Mouse (Mus musculus) liver, postnatal 0 days (tissue): ENCODE measurements around the gene Ptgis. TPM values are rescaled to one million over a fixed set of nuclear protein-coding genes. Genes with fewer than 3 reads are reported as not detected.
A peak's percentile ranks its signal among the peaks of the same experiment; 100 is the strongest.

ENCODE experiments used
- ATAC-seq: fragments of 200-750 bp; cut with Nextera tagmentation; 2 replicates; pipeline ENCODE4 v1.8.0; 2017; ENCODE audit warnings: mild to moderate bottlenecking, moderate library complexity
- DNase-seq: peaks from one replicate; pipeline ENCODE4 v3.0.0-alpha.2; 2016
- H3K27ac ChIP-seq: fragments of 300-500 bp; sonication (generic); 2 replicates; pipeline ENCODE4 v1.5.1; 2014; ENCODE audit warnings: antibody characterized with exemption, moderate library complexity, mild to moderate bottlenecking, low read depth
- H3K27me3 ChIP-seq: fragments of 300-500 bp; sonication (generic); 2 replicates; pipeline ENCODE4 v1.6.1; 2014; ENCODE audit warnings: low read length, control low read depth, mixed read lengths; ENCODE audit not compliant: insufficient read depth
- H3K36me3 ChIP-seq: fragments of 300-500 bp; sonication (generic); replicated peaks from 2 replicates; pipeline ENCODE4 v1.6.1; 2014; ENCODE audit warnings: mild to moderate bottlenecking, control low read depth, low read length, moderate library complexity, mixed read lengths; ENCODE audit not compliant: insufficient read depth
- H3K4me1 ChIP-seq: fragments of 300-500 bp; sonication (generic); 2 replicates; pipeline ENCODE4 v1.6.1; 2014; ENCODE audit warnings: antibody characterized with exemption, mild to moderate bottlenecking, control low read depth; ENCODE audit not compliant: insufficient read depth
- H3K4me2 ChIP-seq: fragments of 300-500 bp; sonication (generic); 2 replicates; pipeline ENCODE4 v1.6.1; 2014; ENCODE audit warnings: low read depth, mild to moderate bottlenecking, low read length, moderate library complexity, mixed read lengths
- H3K4me3 ChIP-seq: fragments of 300-500 bp; sonication (generic); 2 replicates; pipeline ENCODE4 v1.5.1; 2014; ENCODE audit warnings: low read depth, low read length
- H3K9ac ChIP-seq: fragments of 300-500 bp; sonication (generic); replicated peaks from 2 replicates; pipeline ENCODE4 v1.6.1; 2014; ENCODE audit warnings: mild to moderate bottlenecking, moderate library complexity
- H3K9me3 ChIP-seq: fragments of 300-500 bp; sonication (generic); 2 replicates; pipeline ENCODE4 v1.6.1; 2016; ENCODE audit warnings: mild to moderate bottlenecking, control low read depth, low read length, mixed read lengths
- CTCF ChIP-seq: sonication (generic); IDR thresholded peaks from 2 replicates; pipeline ENCODE4 v1.5.1; 2016; ENCODE audit warnings: antibody characterized with exemption, low read depth
- EP300 ChIP-seq: IDR thresholded peaks from 2 replicates; pipeline ENCODE4 v1.6.1; 2016; ENCODE audit warnings: antibody characterized with exemption, low read depth, mild to moderate bottlenecking
- WGBS: fragments of 180-500 bp; shearing (Covaris S2); extraction: QIAGEN DNeasy Blood & Tissue Kit; methylation state at CpG from one replicate; pipeline ENCODE4 v1.1.7; 2014; ENCODE audit not compliant: insufficient replicate concordance; 5-methylcytosine and 5-hydroxymethylcytosine counted together
- polyA plus RNA-seq: library from polyadenylated mRNA; unstranded; fragments of >200 nt; fragmentation: Nextera tagmentation; extraction: Ambion mirVana; gene quantifications from 2 replicates; pipeline ENCODE4 v1.2.1, GENCODE M21; 2015

Gene Ptgis
- polyA plus RNA-seq, 1 experiment from 2014 or later, result 1.8 TPM

GRCm38 (mm10) chr2:167232132-167233008, 8.0 kb downstream of the Ptgis start:
- Histone ChIP-seq H3K9me3 (no peaks in the 10 kb centered on the region), H3K4me1 (peaks cover 6% of the 10 kb centered on the region), H3K4me2 (no peak overlapping the region), H3K36me3 (no peaks in the 10 kb centered on the region), H3K4me3 (no peak overlapping the region), H3K9ac (no peak overlapping the region), H3K27me3 (no peaks in the 10 kb centered on the region), H3K27ac (no peak overlapping the region)
- ATAC-seq (peak; percentile 57; the same call in 1 of the 2 replicates), DNase-seq (no peak)
- 66% methylated on average over 14 of the region's 14 CpGs for WGBS
- TF ChIP-seq CTCF (no peak), EP300 (no peak)

- H3K4me3 ChIP-seq, result no peak overlapping the region
- 11% methylated on average over 15 of the region's 15 CpGs for WGBS
Measured at GRCm38 (mm10) chr2:167230554-167230953, 9.8 kb downstream of the Ptgis start.

DNA sequence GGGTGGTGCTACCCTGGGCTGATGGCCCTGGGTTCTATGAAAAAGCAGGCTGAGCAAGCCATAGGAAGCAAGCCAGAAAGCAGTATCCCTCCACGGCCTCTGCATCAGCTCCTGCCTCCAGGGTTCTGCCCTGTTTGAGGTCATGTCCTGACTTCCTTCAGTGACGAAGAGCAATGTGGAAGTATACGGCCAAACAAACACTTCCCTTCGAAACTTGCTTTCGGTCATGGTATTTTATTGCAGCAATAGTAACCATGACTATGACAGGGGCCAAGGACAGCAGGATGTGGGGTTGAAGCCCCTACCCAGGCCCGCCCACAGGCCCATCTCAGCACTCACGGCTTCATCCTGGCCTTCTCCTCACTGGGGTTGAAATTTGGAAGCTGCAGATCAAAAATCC, 15.5 kb downstream of the Ptgis start:
- TF ChIP-seq EP300 (no peak), CTCF (no peak)
- Histone ChIP-seq H3K4me1 (no peaks in the 10 kb centered on the region), H3K36me3 (no peaks in the 10 kb centered on the region), H3K27ac (no peak overlapping the region), H3K9ac (no peak overlapping the region), H3K9me3 (no peaks in the 10 kb centered on the region), H3K27me3 (no peaks in the 10 kb centered on the region), H3K4me2 (no peak overlapping the region), H3K4me3 (no peak overlapping the region)
- no peak for ATAC-seq
- no peak for DNase-seq
- WGBS, result 48% methylated on average over 7 of the region's 7 CpGs

More at GRCm38 (mm10) chr2:167230554-167230953, 9.8 kb downstream of the Ptgis start:
- H3K27ac ChIP-seq, result no peak overlapping the region
- peak; percentile 48 for DNase-seq
- peaks cover 6% of the 10 kb centered on the region for H3K4me1 ChIP-seq
- no peaks in the 10 kb centered on the region for H3K9me3 ChIP-seq
- H3K36me3 ChIP-seq, result no peaks in the 10 kb centered on the region
- no peaks in the 10 kb centered on the region for H3K27me3 ChIP-seq
- TF ChIP-seq CTCF (no peak), EP300 (no peak)
- no peak overlapping the region for H3K4me2 ChIP-seq
- ATAC-seq, result no peak
- no peak overlapping the region for H3K9ac ChIP-seq

GRCm38 (mm10) chr2:167224194-167224593, 16.2 kb downstream of the Ptgis start:
- H3K27ac ChIP-seq, result no peak overlapping the region
- H3K4me3 ChIP-seq, result no peak overlapping the region
- H3K9me3 ChIP-seq, result no peaks in the 10 kb centered on the region
- no peak for TF ChIP-seq CTCF
- TF ChIP-seq EP300, result no peak
- H3K4me1 ChIP-seq, result no peaks in the 10 kb centered on the region
- ATAC-seq (no peak), DNase-seq (no peak)
- no peaks in the 10 kb centered on the region for H3K27me3 ChIP-seq
- H3K9ac ChIP-seq, result no peak overlapping the region
- WGBS, result 87% methylated on average over 6 of the region's 6 CpGs
- no peaks in the 10 kb centered on the region for H3K36me3 ChIP-seq
- H3K4me2 ChIP-seq, result no peak overlapping the region

GRCm38 (mm10) chr2:167222152-167222551, 18.3 kb downstream of the Ptgis start:
- Histone ChIP-seq H3K9me3 (no peaks in the 10 kb centered on the region), H3K27ac (no peak overlapping the region), H3K36me3 (no peaks in the 10 kb centered on the region), H3K4me3 (no peak overlapping the region), H3K9ac (no peak overlapping the region), H3K4me1 (no peaks in the 10 kb centered on the region), H3K4me2 (no peak overlapping the region), H3K27me3 (no peaks in the 10 kb centered on the region)
- ATAC-seq (peak; percentile 68), DNase-seq (peak; percentile 73)
- TF ChIP-seq EP300 (no peak), CTCF (peak; percentile 86)
- WGBS, result 15% methylated on average over 7 of the region's 7 CpGs

- H3K4me1 ChIP-seq, result no peaks in the 10 kb centered on the region
- H3K4me3 ChIP-seq, result no peak overlapping the region
- WGBS, result 72% methylated on average over 13 of the region's 13 CpGs
- no peaks in the 10 kb centered on the region for H3K36me3 ChIP-seq
- ATAC-seq (no peak), DNase-seq (no peak)
- no peak overlapping the region for H3K9ac ChIP-seq
- TF ChIP-seq EP300 (no peak), CTCF (no peak)
- no peaks in the 10 kb centered on the region for H3K27me3 ChIP-seq
- H3K9me3 ChIP-seq, result no peaks in the 10 kb centered on the region
- H3K4me2 ChIP-seq, result no peak overlapping the region
- no peak overlapping the region for H3K27ac ChIP-seq
Measured at GRCm38 (mm10) chr2:167221159-167221845, 19.1 kb downstream of the Ptgis start.
